Mouse (Mus musculus) limb, embryonic 12.5 days (tissue): ENCODE data around the gene Mapk10. TPM values are rescaled to one million over a fixed set of nuclear protein-coding genes. Genes with fewer than 3 reads are reported as not detected.

Experiments used
- ATAC-seq: fragments of 200-750 bp; cut with Nextera tagmentation; 2 replicates; pipeline ENCODE4 v1.8.0; 2017; ENCODE audit warnings: low read depth, moderate TSS enrichment; ENCODE audit not compliant: insufficient number of reproducible peaks, insufficient read depth, low FRiP score, low TSS enrichment
- H3K27ac ChIP-seq: fragments of 300-500 bp; sonication (generic); 2 replicates; pipeline ENCODE4 v1.5.1; 2016; ENCODE audit warnings: mild to moderate bottlenecking, moderate library complexity
- H3K27me3 ChIP-seq: fragments of 300-500 bp; sonication (generic); 2 replicates; pipeline ENCODE4 v1.6.1; 2016; ENCODE audit warnings: mild to moderate bottlenecking, moderate library complexity
- H3K36me3 ChIP-seq: fragments of 300-500 bp; sonication (generic); 2 replicates; pipeline ENCODE4 v1.6.1; 2016; ENCODE audit warnings: mild to moderate bottlenecking, moderate library complexity
- H3K4me1 ChIP-seq: fragments of 300-500 bp; sonication (generic); replicated peaks from 2 replicates; pipeline ENCODE4 v1.6.1; 2016
- H3K4me2 ChIP-seq: fragments of 300-500 bp; sonication (generic); 2 replicates; pipeline ENCODE4 v1.6.1; 2016; ENCODE audit warnings: mild to moderate bottlenecking, moderate library complexity
- H3K4me3 ChIP-seq: fragments of 300-500 bp; sonication (generic); replicated peaks from 2 replicates; pipeline ENCODE4 v1.5.1; 2016; ENCODE audit warnings: mild to moderate bottlenecking
- H3K9ac ChIP-seq: fragments of 300-500 bp; sonication (generic); replicated peaks from 2 replicates; pipeline ENCODE4 v1.6.1; 2016; ENCODE audit warnings: mild to moderate bottlenecking, moderate library complexity
- H3K9me3 ChIP-seq: fragments of 300-500 bp; sonication (generic); 2 replicates; pipeline ENCODE4 v1.6.1; 2016; ENCODE audit warnings: mild to moderate bottlenecking, moderate library complexity
- polyA plus RNA-seq: library from polyadenylated mRNA; unstranded; fragments of >200 nt; fragmentation: Nextera tagmentation; extraction: Ambion mirVana; gene quantifications from 2 replicates; pipeline ENCODE4 v1.2.1, GENCODE M21; 2016

Gene Mapk10
- polyA plus RNA-seq, 1 experiment from 2014 or later = 0.45 TPM

DNA sequence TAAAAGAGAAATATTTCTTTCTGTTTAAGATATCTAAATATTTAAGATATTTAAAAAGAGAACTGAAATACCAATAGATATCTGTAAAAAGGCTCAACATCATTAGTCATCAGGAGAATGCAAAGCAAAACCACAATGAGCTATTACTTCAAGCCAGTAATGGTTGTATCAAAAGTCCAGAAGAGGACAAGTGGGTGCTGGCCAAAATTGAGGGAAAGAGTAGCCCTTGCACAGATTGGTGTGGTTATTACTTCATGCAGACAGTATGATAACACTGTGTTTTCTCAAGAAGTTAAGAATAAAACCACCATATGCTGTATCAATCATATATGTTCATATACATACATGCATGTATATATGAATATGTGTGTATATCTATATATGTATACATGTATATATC, 353.1 kb downstream of the Mapk10 start:
- Histone ChIP-seq H3K4me3 (no peak overlapping the region), H3K36me3 (no peaks in the 10 kb centered on the region; the same call in 1 of the 2 replicates), H3K27ac (no peak overlapping the region), H3K4me2 (no peak overlapping the region), H3K4me1 (0 out of 2 replicates have a peak, but pooled peaks cover 3% of the 10 kb centered on the region), H3K9me3 (no peaks in the 10 kb centered on the region), H3K27me3 (no peaks in the 10 kb centered on the region), H3K9ac (no peak overlapping the region)
- ATAC-seq = no peak

Other genes starting within 250 kb of the Mapk10 start
- 12.5 and 13.2 TPM in 2 replicates for gene Ptpn13, start 213.9 kb upstream of the Mapk10 start, polyA plus RNA-seq